Mouse (Mus musculus): ENCODE results near the gene Gm21988.

DNA sequence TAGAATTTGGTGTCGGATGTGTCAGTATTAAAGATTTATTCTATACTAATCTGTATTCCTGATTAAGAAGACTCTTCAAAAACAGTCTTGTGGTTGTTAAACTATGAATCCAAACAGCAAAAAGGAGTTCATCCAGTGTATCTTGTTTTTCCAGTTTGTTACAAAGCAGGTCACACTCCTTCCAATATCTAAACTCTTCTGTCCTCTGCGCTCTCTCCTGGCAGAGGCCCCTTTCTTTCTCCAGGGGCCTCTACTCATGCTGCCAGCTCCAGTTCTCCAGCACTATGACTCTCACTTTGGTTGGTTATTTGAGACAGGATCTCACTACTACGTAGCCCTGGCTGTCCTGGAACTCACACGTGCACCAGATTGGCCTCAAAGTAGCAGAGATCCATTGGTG is 26.2 kb upstream of the Gm21988 start:
- no peak for TF ChIP-seq CTCF (IDR thresholded peaks at IDR 0.05; ENCODE audit: low read depth)
- TF ChIP-seq EP300 (IDR thresholded peaks at IDR 0.05; ENCODE audit: low read depth), result no peak
